Mouse (Mus musculus) duodenum, adult 2 months (tissue): Measurements from ENCODE around the gene Nos1. TPM values are rescaled to one million over a fixed set of nuclear protein-coding genes. Genes with fewer than 3 reads are reported as not detected.

ENCODE experiments used
- polyA plus RNA-seq: library from polyadenylated mRNA; depleted of rRNA; stranded (reverse); fragments of >200 nt; gene quantifications from 2 replicates; pipeline ENCODE4 v1.2.3, GENCODE M21; 2012; ENCODE audit warnings: low replicate concordance; rRNA removed

Gene Nos1
- 0.30 and 0.98 TPM in 2 replicates for polyA plus RNA-seq

DNA sequence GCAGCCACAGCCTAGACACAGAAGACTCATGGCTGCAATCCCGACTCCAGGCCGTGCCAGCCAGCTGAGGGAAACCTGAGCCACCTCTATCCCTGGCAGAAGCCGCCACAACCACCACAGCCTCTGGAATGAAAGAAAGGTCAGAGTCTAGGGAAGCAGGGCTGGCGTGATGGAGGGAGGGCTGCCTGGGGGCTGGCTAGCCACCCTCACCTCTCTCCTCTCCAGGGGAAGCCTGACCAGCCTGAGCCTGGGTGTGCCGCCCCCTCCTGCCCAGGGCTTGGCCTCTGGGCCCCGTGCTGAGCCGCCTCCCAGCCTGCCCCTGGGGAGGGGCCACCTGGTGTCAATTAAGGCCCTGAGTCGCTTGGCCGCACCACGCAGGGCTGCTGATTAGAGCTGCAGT is at the start of gene Nos1:
TSS of gene Nos1 (plus strand) at position 352 of the 400 bp plus-strand sequence.

GRCm38 (mm10) chr5:117976657-117977500 is 196.0 kb downstream of the Nos1 start, which contains the start of gene Fbxo21:
Gene Fbxo21, plus strand, starts transcription at chr5:117976730.

Other genes starting within 250 kb of the Nos1 start
- 9.3 and 11.0 TPM in 2 replicates for gene Fbxo21, start 195.7 kb downstream of the Nos1 start, polyA plus RNA-seq
- 18.5 and 44.9 TPM in 2 replicates for gene Tesc, start 246.7 kb downstream of the Nos1 start, polyA plus RNA-seq